Mouse (Mus musculus) heart, adult 11 months (tissue): ENCODE measurements around the gene Actr3.
"Not testable (repeated sequence)": the region's sequence is repeated elsewhere in the genome, so short reads cannot be mapped to it uniquely, and the experiment has no call there.

Experiments
- DNase-seq: peaks from one replicate; pipeline ENCODE4 v3.0.0; 2022

Gene Actr3

DNA sequence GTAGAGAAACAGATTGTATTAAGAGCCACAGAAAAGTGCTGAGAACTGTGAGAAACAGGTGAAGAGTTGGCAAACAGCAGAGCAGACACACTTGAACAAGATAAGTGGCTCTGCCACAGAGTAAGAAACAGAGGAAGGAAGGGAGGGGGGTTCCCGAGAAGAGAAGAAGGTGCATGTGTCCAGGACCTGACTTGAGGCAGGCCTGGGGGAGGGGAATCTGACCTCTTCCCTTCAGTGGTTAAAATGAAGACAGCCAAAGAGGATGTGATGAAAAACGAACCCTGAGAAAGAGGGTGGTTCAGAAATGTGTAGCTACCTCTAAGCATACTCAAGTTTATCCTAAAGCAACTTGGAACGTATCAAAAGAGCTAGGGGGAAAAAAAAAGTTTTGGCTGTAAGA lies 2.4 kb upstream of the Actr3 start:
- DNase-seq: peak; percentile 85

DNA sequence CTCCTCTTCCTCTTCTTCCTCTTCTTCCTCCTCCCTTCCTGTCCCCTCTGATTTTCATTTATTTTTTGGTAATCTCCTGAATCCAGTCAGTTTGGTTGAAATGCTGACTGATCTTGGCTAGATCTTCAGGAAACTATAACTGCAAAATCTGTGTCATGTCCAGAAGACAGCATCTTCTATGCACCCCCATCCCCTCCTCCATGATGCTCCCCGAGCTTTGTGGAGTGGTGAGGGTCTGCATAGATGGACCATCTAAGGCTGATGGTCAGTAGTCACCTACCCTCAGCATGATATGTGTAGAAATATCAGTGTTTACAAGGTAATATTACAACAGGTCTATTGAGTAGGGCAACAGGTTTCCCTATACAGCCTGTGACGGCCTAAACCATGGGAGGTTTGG lies 1.6 kb upstream of the Actr3 start:
- peak; percentile 80 for DNase-seq

DNA sequence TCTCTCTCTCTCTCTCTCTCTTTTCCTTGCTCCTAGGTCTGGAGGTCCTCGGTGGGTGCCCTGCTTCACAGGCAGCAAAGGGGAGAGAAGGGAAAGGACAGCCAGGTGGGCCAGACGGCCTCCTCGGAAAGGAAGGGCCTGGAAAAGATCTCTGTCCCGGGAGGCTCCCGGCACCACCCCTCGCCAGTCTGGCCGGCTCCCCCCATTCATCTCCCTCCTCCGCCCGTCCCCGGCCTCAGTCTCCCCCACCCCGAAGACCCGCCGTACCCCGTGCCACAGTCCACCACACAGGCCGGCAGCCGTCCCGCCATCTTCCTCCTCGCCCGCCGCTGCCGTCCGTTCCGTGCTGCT lies 534 bp downstream of the Actr3 start:
- no peak for DNase-seq

DNA sequence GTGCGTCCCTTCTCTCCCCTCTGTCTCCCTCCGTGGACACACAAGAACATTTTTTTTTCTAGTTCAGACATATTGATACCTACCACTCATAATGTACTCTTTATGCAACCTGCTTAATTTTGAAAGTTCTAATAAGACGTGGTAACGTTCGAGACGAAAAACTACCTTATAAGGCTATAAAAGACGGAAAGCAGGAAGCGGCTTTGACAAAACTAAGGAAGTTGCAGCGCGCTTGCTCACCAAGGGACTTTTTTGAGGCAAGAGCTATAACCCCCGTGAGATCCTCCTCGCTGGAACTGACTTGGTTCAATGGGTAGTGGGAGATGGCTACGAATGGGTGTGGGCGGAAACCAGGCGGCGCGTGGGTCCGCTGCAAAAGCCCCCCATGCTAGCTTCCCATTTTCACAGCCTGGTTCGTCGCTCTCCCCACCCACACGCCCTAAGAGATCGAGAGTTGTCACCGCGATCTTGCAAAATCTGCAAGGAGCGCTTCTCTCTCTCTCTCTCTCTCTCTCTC lies 984 bp downstream of the Actr3 start:
- DNase-seq: peak; percentile 98

DNA sequence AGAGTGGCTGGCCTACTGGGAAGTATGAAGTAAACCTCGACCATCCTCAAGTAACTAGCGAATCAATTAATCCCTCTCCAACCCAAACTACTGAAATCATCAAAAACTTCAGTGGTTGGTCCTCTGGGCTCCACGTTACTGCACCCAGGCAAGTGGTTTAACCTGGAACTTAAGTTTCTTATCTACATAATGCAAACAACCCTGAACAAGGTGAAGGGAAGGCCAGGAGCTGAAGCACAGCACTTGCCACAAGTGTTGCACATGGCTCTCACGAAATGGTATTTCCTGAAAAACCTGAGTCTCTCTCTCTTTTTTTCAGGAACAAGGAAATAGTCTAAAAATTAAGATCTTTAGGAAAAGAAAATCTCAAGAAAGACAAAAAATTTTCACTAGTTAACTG lies 4.2 kb downstream of the Actr3 start:
- peak; percentile 25 for DNase-seq

DNA sequence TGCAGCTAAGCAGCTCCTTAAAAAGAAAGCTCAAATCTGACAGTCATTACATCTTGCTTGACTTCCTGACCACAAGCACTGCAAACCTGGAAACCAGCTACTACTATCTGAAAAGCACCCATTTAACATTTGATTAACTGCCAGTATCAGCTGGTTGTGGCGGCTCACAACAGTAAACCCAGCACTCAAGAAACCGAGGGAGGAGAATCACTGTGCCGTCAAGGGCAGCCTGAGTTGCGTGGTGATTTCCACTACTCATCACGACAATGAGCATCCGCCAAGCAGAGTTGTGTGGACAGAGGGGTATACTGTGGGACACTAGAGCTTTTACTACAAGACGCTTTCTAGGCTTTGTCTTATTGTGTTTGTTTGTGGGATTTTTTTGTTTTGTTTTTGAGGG lies 4.8 kb downstream of the Actr3 start:
- DNase-seq: peak; percentile 86

DNA sequence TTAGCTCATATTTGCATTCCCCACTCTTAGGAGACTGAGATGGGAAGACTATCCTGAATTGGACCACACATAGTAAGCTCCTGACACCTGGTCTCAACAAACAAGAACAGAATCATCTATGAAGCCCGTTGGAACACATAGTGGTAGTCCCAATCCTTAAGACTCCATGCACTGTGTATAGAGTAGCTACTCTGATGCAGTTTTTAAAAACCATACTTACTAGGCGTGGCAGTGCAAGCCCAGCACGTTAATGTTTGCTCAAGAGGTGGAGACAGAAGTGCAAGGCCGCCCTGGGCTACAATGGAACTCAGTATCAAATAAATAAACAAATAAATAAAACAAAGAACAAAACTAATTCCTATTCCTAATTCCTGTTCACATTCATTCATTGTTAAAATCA lies 5.5 kb downstream of the Actr3 start:
- peak; percentile 67 for DNase-seq

DNA sequence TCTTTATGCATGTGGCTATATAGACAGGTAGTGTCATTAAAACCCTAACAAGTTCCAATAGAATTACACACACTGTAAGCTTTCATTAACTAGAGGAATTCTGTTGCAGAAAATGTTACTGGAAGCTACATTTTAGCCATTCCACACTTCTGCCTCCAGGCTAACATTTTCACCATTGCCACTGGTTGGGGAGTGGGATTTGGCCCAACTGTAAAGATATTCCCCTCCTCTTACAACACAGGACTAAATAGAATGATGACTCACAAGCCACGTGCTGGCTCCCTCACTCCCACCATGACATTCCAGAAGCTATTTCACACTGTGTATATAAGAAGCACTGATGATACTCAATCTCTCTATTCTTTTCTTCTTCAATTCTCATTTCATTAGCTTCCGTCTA lies 7.2 kb downstream of the Actr3 start:
- DNase-seq: peak; percentile 36

DNA sequence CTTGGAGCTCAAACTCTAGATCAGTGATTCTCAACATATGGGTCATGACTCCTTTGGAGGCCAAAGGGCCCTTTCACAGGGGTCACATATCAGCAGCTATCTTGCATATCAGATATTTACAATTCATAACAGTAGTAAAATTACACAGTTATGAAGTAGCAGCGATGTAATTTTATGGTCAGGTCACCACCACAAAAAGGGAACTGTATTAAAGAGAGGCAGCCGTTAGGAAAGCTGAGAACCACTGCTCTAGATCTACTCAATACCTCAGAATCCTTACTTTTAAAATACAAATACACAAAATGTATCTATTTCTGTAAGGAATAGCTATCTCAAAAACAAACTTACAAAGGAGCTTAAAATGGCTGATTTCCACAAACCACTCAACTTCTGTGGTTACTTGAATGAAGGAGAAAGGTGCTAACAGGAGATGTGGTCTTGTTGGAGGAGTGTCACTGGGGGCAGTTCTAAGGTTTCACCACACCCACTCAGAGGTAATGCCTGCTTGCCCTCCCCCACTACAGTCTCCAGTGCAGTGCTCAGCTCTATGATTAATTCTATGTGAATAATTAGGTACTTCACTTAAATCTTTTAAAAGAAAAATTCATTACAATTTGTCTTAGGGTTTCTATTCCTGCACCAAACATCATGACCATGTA lies 9.0 kb downstream of the Actr3 start:
- peak; percentile 18 for DNase-seq

DNA sequence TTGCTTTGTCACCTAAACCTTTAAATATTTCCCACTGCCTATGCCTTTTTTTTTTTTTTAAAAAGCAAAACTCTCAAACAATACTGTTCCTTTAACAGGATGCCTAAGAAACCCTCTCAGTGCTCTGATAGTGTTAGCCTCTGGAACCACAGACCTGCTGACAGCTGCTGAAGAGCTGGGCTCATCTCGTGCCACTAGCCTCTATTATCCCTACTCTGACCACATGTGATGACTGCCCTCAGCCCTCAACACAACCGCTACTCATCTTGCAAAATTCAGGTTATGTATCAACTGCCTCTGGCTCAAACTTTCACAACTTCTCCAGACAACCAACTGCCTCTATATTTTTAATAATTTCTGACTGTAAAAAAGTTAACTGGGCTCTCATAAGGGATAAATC lies 15.6 kb downstream of the Actr3 start:
- DNase-seq: peak; percentile 42

DNA sequence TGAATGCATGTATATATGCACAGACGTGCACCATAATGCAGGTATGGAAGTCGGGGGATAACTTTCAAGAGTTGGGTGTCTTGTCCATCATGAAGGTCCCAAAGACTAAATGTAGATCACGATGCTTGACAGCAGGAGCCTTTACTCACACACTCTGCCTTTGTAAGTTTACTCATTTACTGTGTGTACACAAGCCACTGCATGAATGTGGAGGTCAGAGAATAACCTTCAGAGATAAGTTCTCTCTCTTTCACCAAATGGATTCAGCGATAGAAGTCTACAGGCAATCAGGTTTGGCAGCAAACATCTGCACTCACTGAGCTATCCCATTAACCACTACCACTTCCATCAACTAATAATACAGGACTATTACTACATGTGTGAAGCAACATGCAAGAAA lies 16.8 kb downstream of the Actr3 start:
- peak; percentile 21 for DNase-seq

DNA sequence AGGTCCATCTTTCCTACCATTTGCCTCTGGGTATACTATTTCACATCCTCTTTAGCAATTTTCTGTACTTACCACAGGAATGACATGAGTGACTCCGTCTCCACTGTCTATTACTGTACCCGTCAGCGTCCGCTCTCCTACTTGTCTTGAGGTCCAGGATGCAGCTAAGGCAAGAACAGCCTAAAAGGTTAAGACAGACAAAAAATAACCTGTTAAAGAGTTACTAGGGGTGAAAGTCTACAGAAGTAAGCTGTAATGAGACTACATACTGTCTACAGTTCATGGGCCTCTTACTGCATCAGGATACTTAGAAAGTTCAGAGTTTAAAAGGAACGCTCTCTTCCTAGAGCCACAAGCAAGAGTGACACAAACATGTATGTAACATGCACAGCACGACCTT lies 28.3 kb downstream of the Actr3 start:
- DNase-seq: no peak

DNA sequence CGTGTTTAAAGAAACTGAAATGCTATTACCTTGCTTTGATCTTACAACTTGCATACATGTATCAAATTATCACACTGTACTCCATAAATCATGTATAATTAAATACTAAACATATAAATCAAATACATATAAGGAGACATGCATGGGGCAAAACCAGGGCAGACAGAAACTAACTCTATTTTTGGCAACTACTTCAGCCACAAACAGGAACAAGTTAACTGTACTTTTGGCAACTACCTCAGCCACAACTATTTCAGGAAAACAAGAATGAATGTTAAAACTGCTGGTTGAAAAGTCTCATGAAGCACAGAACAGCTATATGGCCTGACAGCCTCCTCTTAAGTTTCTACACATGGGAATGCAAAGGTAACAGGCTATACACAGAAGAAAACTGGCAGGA lies 40.1 kb downstream of the Actr3 start:
- peak; percentile 28 for DNase-seq

DNA sequence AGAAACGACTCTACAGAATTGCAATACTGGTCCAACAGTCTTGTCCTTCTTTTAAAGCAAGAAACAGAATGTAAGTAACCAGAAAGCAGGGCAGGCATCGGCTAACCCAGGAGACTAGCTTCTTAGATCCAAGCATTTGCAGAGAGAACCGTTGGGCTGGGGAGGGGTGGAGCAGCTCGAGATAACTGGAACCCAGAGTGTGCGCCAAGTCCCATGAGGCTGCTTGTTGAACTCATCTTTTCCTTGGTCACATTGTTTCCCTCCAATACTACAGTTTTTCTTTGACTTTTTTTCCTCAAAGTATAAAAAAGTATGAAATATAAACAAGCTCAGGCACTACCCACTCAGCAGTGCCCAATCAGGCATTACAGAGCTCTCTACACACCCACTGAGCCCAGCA lies 42.2 kb downstream of the Actr3 start:
- peak; percentile 44 for DNase-seq

DNA sequence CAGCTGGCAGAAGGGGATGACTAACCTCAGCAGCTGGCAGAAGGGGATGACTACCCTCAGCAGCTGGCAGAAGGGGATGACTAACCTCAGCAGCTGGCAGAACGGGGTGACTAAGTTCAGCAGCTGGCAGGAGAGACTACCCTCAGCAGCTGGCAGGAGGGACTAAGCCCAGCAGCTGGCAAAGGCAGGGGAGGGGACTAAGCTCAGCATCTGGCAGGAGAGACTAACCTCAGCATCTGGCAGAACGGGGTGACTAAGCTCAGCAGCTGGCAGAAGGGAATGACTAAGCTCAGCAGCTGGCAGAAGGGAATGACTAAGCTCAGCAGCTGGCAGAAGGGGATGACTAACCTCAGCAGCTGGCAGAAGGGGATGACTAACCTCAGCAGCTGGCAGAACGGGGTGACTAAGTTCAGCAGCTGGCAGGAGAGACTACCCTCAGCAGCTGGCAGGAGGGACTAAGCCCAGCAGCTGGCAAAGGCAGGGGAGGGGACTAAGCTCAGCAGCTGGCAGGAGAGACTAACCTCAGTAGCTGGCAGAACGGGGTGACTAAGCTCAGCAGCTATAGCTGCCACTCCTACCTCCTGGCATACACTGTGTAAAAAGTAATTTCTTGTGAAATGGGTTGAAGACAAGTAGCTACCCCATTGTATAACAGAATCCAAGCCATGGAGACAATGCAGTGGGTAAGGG lies 45.3 kb downstream of the Actr3 start:
- peak; percentile 83 for DNase-seq

DNA sequence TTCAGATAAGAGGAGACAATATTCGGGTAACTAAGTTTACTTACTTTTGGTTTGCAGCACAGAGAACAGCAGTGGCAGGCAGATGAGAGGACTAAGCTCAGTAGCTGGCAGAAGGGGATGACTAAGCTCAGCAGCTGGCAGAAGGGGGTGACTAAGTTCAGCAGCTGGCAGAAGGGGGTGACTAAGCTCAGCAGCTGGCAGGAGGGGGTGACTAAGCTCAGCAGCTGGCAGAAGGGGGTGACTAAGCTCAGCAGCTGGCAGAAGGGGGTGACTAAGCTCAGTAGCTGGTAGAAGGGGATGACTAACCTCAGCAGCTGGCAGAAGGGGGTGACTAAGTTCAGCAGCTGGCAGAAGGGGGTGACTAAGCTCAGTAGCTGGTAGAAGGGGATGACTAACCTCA lies 45.9 kb downstream of the Actr3 start:
- DNase-seq: not testable (repeated sequence)

DNA sequence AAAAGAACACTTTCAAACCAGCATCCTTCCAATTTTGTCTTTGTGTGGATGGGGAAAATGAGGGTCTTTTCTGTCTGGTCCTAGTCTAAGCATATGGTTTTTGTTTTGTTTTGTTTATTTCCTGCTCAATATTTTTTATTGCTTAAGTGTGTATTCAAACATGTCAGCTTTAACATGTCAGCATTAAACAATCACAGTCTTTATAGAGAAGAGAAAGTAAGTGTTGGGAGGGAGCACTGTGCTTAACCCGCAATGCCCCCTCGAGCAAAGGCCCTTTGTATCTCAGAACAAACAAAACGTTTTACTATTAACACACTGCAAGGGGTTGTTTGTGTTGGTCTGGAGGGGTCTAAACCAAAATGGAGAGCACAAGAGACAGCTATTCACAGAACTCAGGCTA lies 47.2 kb downstream of the Actr3 start:
- peak; percentile 6 for DNase-seq

DNA sequence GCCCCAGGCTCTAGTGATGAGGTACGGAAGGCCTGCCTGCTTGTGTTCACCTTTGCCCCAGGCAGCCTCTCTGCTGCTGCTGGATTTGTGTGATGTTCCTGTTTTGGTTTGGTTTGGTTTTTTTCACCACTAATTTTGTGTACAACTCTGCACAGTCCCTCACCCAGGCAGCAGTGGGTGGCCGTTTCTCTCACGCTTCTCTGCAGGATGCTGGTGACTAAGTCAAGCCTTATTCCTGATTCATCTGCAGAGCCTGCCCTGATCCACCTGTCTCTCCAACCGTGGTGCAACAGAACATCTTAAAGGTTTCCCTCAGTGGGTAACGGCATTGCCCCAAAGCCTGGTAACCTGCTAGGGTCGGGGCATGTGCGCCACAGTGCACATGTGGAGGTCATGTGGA lies 49.3 kb downstream of the Actr3 start:
- DNase-seq: peak; percentile 67

DNA sequence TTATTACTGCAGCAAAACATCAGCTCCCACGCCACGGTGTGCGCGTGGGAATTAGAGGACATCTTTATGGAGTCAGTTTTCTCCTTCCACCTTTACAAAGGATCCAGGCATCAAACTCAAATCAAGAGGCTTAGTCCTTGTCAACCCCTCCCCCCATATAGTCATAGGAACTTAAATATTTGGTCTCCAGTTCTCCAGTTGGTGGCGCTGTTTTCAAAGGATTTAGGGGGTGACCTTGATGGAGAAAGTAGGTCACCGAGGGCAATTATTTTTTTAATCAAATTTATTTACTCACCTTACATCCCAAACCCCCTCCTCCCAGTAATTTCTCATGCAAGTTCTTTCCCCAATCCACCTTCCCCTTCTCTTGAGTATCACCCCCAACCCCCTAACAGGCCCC lies 52.9 kb downstream of the Actr3 start:
- DNase-seq: peak; percentile 64

DNA sequence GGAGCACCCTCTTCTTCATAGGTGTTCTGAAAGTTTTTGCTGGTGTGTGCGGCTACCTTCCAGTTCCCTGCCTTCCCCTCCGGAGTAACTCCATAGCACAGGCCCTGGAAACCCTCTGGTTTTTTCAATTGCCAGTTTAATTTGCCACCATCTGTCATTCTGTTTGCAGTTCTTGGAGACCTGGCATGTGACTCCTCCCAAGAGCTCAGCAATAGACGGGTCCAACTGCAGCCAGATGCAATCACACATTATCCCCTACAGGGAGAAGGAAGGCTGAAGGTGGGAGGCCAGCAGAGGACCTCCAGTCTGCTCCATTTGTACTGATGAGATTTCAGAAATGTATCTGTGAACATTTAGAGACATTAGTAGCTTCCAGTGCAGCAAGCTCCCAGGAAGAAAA lies 56.6 kb downstream of the Actr3 start:
- DNase-seq: no peak

DNA sequence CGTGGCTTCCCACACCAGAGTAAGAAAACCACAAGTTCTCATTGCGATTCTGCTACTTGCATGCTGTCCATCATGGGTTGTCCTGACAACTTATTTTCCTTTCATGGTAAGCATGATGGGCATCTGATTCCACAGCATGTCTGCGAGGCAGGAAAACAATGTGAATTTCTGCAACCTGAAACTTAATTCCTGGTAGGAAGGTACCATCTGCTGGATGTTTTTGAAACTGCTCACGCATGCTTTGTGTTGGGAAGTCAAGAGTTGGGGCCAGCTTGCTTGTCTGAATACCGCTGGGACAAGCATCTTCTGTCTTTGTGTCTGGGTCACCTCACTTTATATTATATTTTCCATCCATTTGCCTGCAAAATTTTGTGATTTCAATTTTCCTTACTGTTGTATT lies 62.7 kb downstream of the Actr3 start:
- DNase-seq: no peak

DNA sequence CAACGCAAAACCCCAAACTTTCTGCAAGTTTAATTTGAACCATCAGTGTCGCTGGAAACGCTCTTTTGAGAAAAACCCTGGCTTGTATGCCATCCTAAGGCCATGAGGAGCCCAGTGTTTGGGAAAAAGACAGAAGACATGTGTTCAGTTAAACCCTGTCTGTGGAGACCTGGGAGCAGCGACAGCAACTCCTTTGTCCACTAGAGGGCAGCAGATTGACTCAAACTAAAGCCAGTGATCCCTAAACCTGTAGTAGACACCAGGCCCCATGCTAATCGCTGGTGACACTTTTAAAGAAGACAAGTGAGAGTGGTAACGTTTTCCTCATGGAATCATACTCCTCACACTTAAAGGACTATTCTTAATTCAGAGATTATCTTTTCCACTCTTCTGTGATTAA lies 64.7 kb downstream of the Actr3 start:
- DNase-seq: peak; percentile 86

DNA sequence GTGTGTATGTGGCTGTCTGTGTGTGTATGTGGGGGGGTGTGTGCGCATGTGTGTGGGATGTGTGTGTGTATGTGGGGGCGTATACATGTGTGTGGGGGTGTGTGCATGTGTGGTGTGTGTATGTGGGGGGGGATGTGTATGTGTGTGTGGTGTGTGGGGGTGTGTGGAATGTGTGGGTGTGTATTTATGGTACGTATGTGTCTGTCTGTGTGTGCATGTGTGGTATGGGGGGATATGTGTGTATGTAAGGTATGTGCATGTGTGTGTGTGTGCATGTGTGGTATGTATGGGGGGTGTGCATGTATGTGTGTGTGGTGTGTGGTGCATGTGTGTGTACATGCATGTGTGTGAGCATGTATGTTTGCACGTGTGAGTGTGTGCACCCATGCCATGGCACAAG lies 70.0 kb downstream of the Actr3 start:
- DNase-seq: peak; percentile 19

DNA sequence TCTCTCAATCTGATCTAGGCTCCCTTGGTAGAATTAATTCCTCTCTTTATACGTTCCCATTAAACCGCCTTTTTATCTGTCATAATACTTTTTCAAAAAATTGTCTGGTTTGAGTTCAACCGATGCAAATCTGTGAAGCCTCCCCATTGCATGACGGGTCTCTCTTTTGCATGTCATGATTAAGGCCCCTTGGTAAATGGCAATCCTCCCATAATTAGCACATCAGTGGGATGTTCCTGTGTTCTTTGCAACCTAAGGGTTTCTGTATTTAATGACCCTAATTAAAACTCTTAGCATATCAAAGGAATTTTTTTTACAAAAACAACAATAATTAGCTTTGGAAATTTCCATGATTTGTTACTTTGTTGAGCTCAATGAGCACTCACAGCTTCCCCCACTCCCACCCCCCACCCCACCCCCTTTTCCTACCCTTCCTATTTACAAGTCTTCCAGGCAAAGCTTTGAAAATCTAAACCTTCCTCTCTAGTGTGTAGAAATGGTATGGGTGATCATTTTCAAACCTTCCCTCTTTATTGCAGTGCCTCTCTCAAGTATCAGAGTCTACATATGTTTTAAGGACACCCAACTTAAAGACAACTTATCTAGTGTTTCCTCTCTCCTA lies 84.0 kb downstream of the Actr3 start:
- DNase-seq: peak; percentile 56
